Mouse (Mus musculus) heart, adult 2 months (tissue): ENCODE results near the gene Prpsap1. TPM values are rescaled to one million over a fixed set of nuclear protein-coding genes. Genes with fewer than 3 reads are reported as not detected.
A peak's percentile ranks its signal among the peaks of the same experiment; 100 is the strongest.

Source experiments
- DNase-seq, 2 experiments: peaks; one replicate each; pipeline ENCODE4 v3.0.0; 2021
- H3K27ac ChIP-seq: fragments of 200-600 bp; 2 replicates; pipeline ENCODE4 v1.8.1; 2022
- H3K27me3 ChIP-seq: fragments of 200-500 bp; 2 replicates; pipeline ENCODE4 v1.6.1; 2012; ENCODE audit warnings: mild to moderate bottlenecking, low read length, inconsistent platforms, mixed read lengths; ENCODE audit not compliant: control insufficient read depth, insufficient read depth
- H3K36me3 ChIP-seq: fragments of 200-500 bp; 2 replicates; pipeline ENCODE4 v1.6.1; 2012; ENCODE audit warnings: low read length, inconsistent platforms; ENCODE audit not compliant: control insufficient read depth, insufficient read depth
- H3K4me1 ChIP-seq: fragments of 200-500 bp; 2 replicates; pipeline ENCODE4 v1.6.1; 2011; ENCODE audit warnings: low read length; ENCODE audit not compliant: control insufficient read depth, insufficient read depth
- H3K4me3 ChIP-seq: fragments of 200-600 bp; 2 replicates; pipeline ENCODE4 v1.8.1; 2022
- H3K79me2 ChIP-seq: fragments of 200-500 bp; replicated peaks from 2 replicates; pipeline ENCODE4 v1.6.1; 2012; ENCODE audit warnings: mild to moderate bottlenecking, inconsistent platforms, low read length, moderate library complexity, mixed read lengths; ENCODE audit not compliant: control insufficient read depth, insufficient read depth
- H3K9ac ChIP-seq: fragments of 200-500 bp; 2 replicates; pipeline ENCODE4 v1.6.1; 2012; ENCODE audit warnings: low read depth, mild to moderate bottlenecking, control low read depth, inconsistent platforms, low read length, mixed read lengths
- CTCF ChIP-seq: fragments of 200-600 bp; IDR thresholded peaks from 2 replicates; pipeline ENCODE4 v1.8.1; 2022; ENCODE audit warnings: antibody characterized with exemption, mild to moderate bottlenecking, moderate library complexity
- EP300 ChIP-seq: fragments of 200-500 bp; IDR thresholded peaks from 2 replicates; pipeline ENCODE4 v1.6.1; 2011; ENCODE audit warnings: low read depth, low read length, control low read depth; ENCODE audit not compliant: insufficient read depth
- POLR2A ChIP-seq: fragments of 200-500 bp; IDR thresholded peaks from 2 replicates; pipeline ENCODE4 v1.6.1; 2011; ENCODE audit warnings: mild to moderate bottlenecking, low read depth, low read length, control low read depth; ENCODE audit not compliant: insufficient read depth
- WGBS: fragments of 180-500 bp; shearing (Covaris S2); methylation state at CpG from one replicate; pipeline ENCODE4 v1.1.7; 2018; 5-methylcytosine and 5-hydroxymethylcytosine counted together
- intact Hi-C: fragments of 180-260 bp; cut with DNase I; formaldehyde crosslinking; loops from one replicate; pipeline ENCODE4 v1.15.1; 2025
- polyA plus RNA-seq: library from polyadenylated mRNA; depleted of rRNA; stranded (reverse); fragments of >200 nt; gene quantifications from 2 replicates; pipeline ENCODE4 v1.2.3, GENCODE M21; 2012
- total RNA-seq, 2 experiments: library from RNA; stranded (reverse); gene quantifications; 2 replicates each; pipeline ENCODE4 v1.2.3; 2021

The Prpsap1 gene
- total and polyA plus RNA-seq, 3 experiments, result 28.9 to 37.3 (median 30.0) TPM

DNA sequence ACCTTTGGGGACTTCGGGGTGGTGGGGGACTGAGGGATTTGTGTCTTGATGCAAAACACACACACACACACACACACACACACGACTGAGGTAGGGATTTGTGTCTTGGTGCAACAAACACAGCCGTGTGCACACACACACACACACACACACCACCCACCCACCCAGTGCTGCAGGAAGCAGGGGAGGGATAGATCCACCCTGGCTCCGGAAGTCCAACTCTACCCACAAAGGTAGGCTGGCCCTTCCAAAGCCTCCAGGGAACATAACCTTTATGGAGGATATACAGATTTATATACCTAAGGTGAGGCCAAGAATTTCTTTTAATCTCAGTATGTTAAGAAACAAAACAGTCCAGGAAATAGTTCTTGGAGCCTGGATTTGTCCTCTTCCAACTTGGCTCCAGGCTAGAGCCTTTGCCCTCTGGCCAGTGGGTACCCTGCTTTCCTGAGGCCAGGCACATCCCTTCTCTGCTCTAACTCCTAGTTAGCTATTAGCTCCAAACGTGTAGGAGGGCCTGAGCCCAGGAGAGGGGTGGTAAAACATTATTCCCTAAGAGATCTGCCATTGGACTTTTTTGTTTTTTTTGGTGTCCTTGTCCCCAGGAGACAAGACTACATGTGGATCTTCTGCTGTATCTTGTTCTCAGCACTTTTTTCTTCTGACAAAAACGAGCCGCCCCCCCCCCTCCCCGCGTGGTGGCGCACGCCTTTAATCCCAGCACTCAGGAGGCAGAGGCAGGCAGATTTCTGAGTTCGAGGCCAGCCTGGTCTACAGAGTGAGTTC, 58.8 kb downstream of the Prpsap1 start:
- DNase-seq, result no peak
- H3K79me2 ChIP-seq, result no peaks in the 10 kb centered on the region; the same call in 1 of the 2 replicates
- TF ChIP-seq POLR2A, result peak; percentile 13; the same call in 1 of the 2 replicates
- no peak for TF ChIP-seq EP300
- TF ChIP-seq CTCF, result no peak
- H3K4me3 ChIP-seq, result peak overlapping the region; percentile 93
- peak overlapping the region; percentile 97 for H3K27ac ChIP-seq
- peaks cover 6% of the 10 kb centered on the region; the same call in 1 of the 2 replicates for H3K36me3 ChIP-seq
- peaks cover 16% of the 10 kb centered on the region for H3K4me1 ChIP-seq
- WGBS, result 37% methylated on average over 12 of the region's 12 CpGs
- intact Hi-C loops, result loop anchor here (2.0 kb wide), 1 partner anchor 22 kb away; the partner anchor contains the start of gene Rnf157
- peak overlapping the region; percentile 93 for H3K9ac ChIP-seq
- H3K27me3 ChIP-seq, result no peaks in the 10 kb centered on the region

DNA sequence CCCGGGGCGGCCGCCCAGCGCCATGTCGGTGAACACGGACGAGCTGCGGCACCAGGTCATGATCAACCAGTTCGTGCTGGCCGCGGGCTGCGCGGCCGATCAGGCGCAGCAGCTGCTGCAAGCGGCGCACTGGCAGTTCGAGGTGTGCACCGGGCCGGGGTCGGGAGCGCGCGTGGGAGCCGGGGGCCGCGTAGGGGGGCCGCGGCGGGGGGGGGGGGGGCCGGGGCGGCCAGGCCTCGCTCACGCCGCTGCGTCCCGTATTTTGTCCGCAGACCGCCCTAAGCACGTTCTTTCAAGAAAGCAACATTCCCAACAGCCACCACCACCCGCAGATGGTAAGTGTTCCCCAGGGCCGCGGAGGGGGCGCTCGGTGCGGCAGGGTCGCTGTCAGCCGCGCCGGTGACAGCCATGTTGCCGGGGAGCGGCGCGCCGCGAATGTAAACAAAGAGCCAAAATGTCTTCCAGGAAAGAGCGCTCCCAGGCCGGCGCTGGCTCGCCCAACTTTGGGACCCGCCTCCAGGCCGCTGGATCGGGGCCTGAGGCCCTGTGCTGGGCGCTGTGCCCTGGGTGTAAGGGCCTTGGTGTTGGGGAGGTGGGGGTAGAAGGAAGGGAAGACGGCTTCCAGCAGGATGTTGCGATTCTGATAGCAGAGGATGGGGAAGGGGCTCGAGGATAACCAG, 59.6 kb downstream of the Prpsap1 start:
- intact Hi-C loops, result loop anchor here (2.0 kb wide), 1 partner anchor 22 kb away; the partner anchor contains the start of gene Rnf157
- peak overlapping the region; percentile 93 for H3K4me3 ChIP-seq
- H3K27ac ChIP-seq, result peak overlapping the region; percentile 97
- H3K9ac ChIP-seq, result peak overlapping the region; percentile 93
- TF ChIP-seq CTCF, result no peak
- H3K4me1 ChIP-seq, result peaks cover 16% of the 10 kb centered on the region
- peaks cover 6% of the 10 kb centered on the region; the same call in 1 of the 2 replicates for H3K36me3 ChIP-seq
- no peaks in the 10 kb centered on the region; the same call in 1 of the 2 replicates for H3K79me2 ChIP-seq
- no peaks in the 10 kb centered on the region for H3K27me3 ChIP-seq
- peak; percentile 84 to 87 for DNase-seq
- under 1% methylated on average over 59 of the region's 67 CpGs for whole genome bisulfite sequencing

DNA sequence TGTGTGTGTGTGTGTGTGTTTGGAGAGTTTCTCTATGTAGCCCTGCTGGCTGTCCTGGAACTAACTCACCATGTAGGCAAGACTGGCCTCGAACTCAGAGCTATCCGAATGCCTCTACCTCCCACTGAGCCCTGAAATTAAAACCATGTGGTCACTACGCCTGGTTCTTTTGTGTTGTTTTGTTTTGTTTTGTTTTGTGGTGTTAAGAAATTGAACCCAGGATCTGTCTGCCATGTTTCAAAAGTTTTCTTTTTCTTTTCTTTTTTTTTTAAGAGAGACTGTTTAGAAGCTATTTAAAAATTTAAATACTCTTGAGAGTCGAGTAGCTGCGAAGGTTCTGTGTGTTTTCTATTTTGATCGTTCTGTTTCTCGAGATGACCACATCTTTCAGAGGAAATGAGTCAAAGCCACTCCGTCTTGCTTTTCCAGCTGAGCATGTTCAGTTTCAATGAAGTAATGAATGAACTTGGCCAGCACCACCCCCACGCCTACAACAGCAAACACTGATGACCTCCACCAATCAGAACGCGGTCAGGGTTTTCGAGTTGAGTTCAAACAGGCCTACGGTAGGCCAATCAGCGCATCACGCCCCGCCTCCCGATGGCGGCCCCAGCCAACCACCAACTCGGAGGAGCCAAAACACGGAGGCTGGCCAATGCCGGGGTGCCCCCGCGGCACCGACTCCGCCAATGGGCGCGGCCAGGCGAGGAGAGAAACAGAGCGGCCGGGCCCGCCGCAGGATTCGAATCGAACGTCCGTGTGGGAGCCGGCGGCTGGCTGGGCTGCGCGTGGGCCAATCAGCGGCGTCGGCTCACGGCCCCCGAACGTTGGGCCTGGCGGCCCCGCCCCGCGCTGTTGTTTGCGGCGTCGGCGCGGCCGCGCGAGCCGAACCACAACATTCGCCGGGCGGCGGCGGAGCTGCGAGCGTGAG, 60.4 kb downstream of the Prpsap1 start, which contains the start of gene Ubald2:
TSS of gene Ubald2 (plus strand) at position 739 of the 931 bp plus-strand sequence.
- Histone ChIP-seq H3K27me3 (no peaks in the 10 kb centered on the region), H3K4me1 (peaks cover 16% of the 10 kb centered on the region), H3K36me3 (peaks cover 6% of the 10 kb centered on the region; the same call in 1 of the 2 replicates), H3K4me3 (peak within 1 kb of the TSS; percentile 93), H3K27ac (peak within 1 kb of the TSS; percentile 97), H3K79me2 (no peaks in the 10 kb centered on the region; the same call in 1 of the 2 replicates), H3K9ac (peak within 1 kb of the TSS; percentile 93)
- 2% methylated on average over 66 of the region's 66 CpGs for WGBS
- intact Hi-C loops, result loop anchor here (2.0 kb wide), 1 partner anchor 21 kb away; the partner anchor contains the start of gene Rnf157
- DNase-seq, result peak; percentile 96 to 100
- no peak for TF ChIP-seq EP300
- TF ChIP-seq POLR2A, result peak; percentile 51; the same call in 1 of the 2 replicates

DNA sequence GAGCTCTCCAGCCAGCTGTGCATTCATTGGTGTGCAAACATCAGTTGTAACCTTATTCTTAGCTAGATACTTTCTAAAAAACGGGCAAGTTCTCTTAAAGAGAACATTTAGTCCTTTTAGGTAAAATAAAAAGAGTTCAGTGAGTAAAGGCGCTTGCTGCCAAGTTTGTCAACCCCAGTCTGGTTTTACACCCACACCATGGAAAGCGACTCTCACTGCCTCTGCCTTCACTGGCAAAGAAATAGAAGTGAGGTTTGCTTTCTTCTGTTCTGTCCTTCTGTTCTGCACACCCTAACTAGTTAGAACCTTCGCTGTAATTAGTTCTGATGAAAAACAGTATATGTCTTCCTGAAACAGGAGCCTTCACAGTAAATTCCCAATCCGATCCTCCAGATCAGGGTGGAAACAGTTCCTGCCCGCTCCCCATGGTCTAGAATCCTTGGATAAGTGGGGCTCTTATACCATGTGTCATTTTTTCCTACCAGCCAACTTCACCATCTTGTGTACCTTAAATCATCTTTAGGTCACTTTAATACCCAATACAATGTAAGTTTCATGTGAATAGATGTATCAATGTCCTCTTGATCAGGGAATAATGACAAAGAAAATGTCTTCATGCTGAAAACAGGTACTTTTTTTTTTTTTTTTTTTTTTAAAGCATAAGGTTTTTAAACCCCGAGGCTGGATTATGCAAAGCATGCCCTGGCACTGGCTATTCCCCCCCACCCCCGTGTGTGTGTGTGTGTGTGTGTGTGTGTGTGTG, 61.2 kb downstream of the Prpsap1 start:
- 51% methylated on average over 8 of the region's 8 CpGs for WGBS

DNA sequence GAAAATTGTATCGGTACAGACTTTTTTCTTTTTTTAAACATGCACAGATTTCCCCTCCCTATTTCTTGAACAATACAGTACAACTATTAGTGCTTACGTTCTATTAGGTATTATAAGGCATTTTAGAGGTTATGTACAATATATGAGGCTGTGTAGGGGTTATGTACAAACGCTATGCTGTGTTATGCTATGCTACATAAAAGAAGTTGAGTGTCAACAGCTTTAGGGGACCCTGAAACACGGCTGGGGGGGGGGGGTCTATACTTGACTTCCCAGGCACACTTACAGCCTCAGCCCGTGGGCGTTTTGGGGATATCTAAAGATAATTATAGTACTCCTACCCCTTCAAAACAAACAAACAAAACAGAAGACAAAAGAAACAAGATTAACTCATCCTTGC, 61.9 kb downstream of the Prpsap1 start:
- H3K36me3 ChIP-seq, result peaks cover 6% of the 10 kb centered on the region; the same call in 1 of the 2 replicates
- no peaks in the 10 kb centered on the region for H3K27me3 ChIP-seq
- H3K27ac ChIP-seq, result no peak overlapping the region
- 55% methylated on average over 6 of the region's 6 CpGs for WGBS
- H3K79me2 ChIP-seq, result no peaks in the 10 kb centered on the region; the same call in 1 of the 2 replicates
- H3K4me3 ChIP-seq, result no peak overlapping the region
- H3K9ac ChIP-seq, result no peak overlapping the region
- intact Hi-C loops, result no loop called here
- no peak for TF ChIP-seq EP300
- no peak for TF ChIP-seq POLR2A
- TF ChIP-seq CTCF, result no peak
- DNase-seq, result no peak
- peaks cover 11% of the 10 kb centered on the region for H3K4me1 ChIP-seq

More for the DNA sequence above, 61.2 kb downstream of the Prpsap1 start:
- no peak for DNase-seq
- peaks cover 6% of the 10 kb centered on the region; the same call in 1 of the 2 replicates for H3K36me3 ChIP-seq
- H3K9ac ChIP-seq, result no peak overlapping the region
- TF ChIP-seq EP300, result no peak
- TF ChIP-seq POLR2A, result no peak
- TF ChIP-seq CTCF, result no peak
- H3K4me1 ChIP-seq, result peaks cover 16% of the 10 kb centered on the region
- no peaks in the 10 kb centered on the region for H3K27me3 ChIP-seq
- no peak overlapping the region for H3K27ac ChIP-seq
- no peaks in the 10 kb centered on the region; the same call in 1 of the 2 replicates for H3K79me2 ChIP-seq
- intact Hi-C loops, result no loop called here
- no peak overlapping the region for H3K4me3 ChIP-seq
